Mouse (Mus musculus) cerebellum, adult 11-12 months (tissue): ENCODE results near the gene Vmn1r185.
"Not testable (repeated sequence)": the region's sequence is repeated elsewhere in the genome, so short reads cannot be mapped to it uniquely, and the experiment has no call there.

Source experiments
- DNase-seq: peaks from one replicate; pipeline ENCODE4 v3.0.0; 2022

The Vmn1r185 gene

GRCm38 (mm10) chr7:26618364-26618763, at the start of gene Vmn1r185:
Gene Vmn1r185 (minus strand): TSS chr7:26618464.
- DNase-seq = not testable (repeated sequence)

- DNase-seq = not testable (repeated sequence)
Measured at GRCm38 (mm10) chr7:26667466-26667865, 49.2 kb upstream of the Vmn1r185 start.

- DNase-seq = no peak
Measured at GRCm38 (mm10) chr7:26666011-26666410, 47.7 kb upstream of the Vmn1r185 start.

- no peak for DNase-seq
Measured at GRCm38 (mm10) chr7:26589774-26590173, 28.5 kb downstream of the Vmn1r185 start.

GRCm38 (mm10) chr7:26589077-26589476, 29.2 kb downstream of the Vmn1r185 start:
- no peak for DNase-seq
